In genomic region chr3:38322426-38322825, GRCm38 (mm10) we compare ENCODE assay signal across 7 mouse cellular contexts.
DNase-seq lines count a peak whose midpoint lies in the region; TF ChIP-seq lines count a peak whose summit lies in the region.

No protein-coding gene starts in this region.

- no peak overlapping the region for H3K4me3 ChIP-seq in left cerebral cortex, adult 2 months

- TF ChIP-seq CTCF in left cerebral cortex, adult 2 months (IDR thresholded peaks at IDR 0.05): no peak

- peak; percentile 47 for DNase-seq in embryo, embryonic 11 days
- DNase-seq in forelimb bud, embryonic 11.5 days (ENCODE audit: low read depth, low spot score): peak; percentile 25
- DNase-seq in kidney, adult 11 months: peak; percentile 35
- DNase-seq in lung, postnatal 14 days: peak; percentile 58
- no peak for DNase-seq in layer of hippocampus, postnatal 36 days
- no peak for DNase-seq in left cerebral cortex, adult 2 months (ENCODE audit: extremely low spot score in 1 of 2, low spot score in 2 of 2)
- no peak for DNase-seq in cerebellum, postnatal 25 days

- no peak overlapping the region for H3K27ac ChIP-seq in left cerebral cortex, adult 2 months

- intact Hi-C loops in left cerebral cortex, adult 2 months (cut with DNase I): no loop called here

Comparison
In these comparisons a context has a peak if more than half of its experiments do, and no peak if none do; other contexts are left out.
1. DNase-seq: peak in embryo, embryonic 11 days (single experiment), forelimb bud, embryonic 11.5 days (single experiment), kidney, adult 11 months (single experiment) and lung, postnatal 14 days (single experiment); none in layer of hippocampus, postnatal 36 days (0 of 2), left cerebral cortex, adult 2 months (0 of 2) and cerebellum, postnatal 25 days (0 of 2).